Mouse (Mus musculus): Measurements from ENCODE around the gene Pde4d. TPM values are rescaled to one million over a fixed set of nuclear protein-coding genes. Genes with fewer than 3 reads are reported as not detected.
"Not testable (repeated sequence)": the region's sequence is repeated elsewhere in the genome, so short reads cannot be mapped to it uniquely, and the experiment has no call there.

Gene Pde4d
- polyA plus RNA-seq, 1 experiment from 2014 or later: 19.0 TPM

DNA sequence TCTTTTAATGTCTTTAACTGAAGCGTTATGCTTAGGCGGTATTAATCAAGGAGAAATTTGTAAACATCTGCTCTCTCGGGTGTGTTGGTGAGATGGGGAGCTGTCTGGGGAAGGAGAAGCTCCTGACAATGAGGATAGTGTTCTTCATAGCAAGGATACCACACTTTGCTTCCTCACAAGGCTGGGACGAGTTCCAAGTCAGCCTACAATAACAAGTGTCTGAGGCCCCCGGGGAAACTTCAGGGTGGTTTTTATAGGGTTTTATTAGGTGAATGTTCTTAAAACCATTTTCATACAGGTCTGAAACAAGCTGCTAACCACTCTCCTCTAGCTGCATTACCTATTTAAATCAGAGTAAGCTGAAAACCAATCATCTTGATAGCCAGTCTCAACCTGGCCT is 1433.9 kb downstream of the Pde4d start:
- ATAC-seq (replicated peaks; ENCODE audit: low FRiP score) (no peak), DNase-seq (ENCODE audit: low spot score) (no peak)
- Histone ChIP-seq H3K9ac (ENCODE audit: low read depth, low read length) (no peak overlapping the region), H3K4me1 (replicated peaks; ENCODE audit: control insufficient read depth, insufficient read depth, low read length) (no peaks in the 10 kb centered on the region), H3K4me2 (no peak overlapping the region), H3K4me3 (ENCODE audit: low read depth, low read length) (no peak overlapping the region), H3K9me3 (ENCODE audit: control insufficient read depth, low read length) (no peaks in the 10 kb centered on the region), H3K36me3 (ENCODE audit: control insufficient read depth, insufficient read depth, low read length) (no peaks in the 10 kb centered on the region), H3K27me3 (replicated peaks; ENCODE audit: control insufficient read depth, insufficient read depth, low read length) (no peaks in the 10 kb centered on the region), H3K27ac (ENCODE audit: low read depth, low read length) (no peak overlapping the region)
- WGBS: 81% methylated on average over 5 of the region's 5 CpGs

DNA sequence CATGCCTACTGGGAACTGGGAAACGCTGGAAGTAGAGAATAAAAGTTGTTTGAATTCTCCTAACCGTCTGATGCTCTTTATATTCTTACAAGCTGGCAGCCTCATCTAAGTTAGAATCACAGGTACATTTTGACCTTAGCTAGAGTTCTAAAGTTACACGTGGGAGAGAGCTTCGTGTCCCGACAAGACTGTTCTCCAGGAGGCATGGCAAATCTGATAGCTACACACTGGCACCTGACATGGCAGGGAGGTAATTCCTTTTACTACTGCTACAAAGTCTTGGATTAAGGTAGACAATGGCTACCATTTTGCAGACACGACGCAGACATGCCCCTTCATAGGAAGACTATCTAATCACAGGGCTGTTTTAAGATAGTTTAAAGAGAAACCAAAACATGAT is 1435.1 kb downstream of the Pde4d start:
- WGBS: 88% methylated on average over 7 of the region's 7 CpGs
- no peak overlapping the region for H3K9ac ChIP-seq (ENCODE audit: low read depth, low read length)
- no peak overlapping the region for H3K4me3 ChIP-seq (ENCODE audit: low read depth, low read length)
- H3K27me3 ChIP-seq (replicated peaks; ENCODE audit: control insufficient read depth, insufficient read depth, low read length): no peaks in the 10 kb centered on the region
- no peaks in the 10 kb centered on the region for H3K36me3 ChIP-seq (ENCODE audit: control insufficient read depth, insufficient read depth, low read length)
- DNase-seq (ENCODE audit: low spot score): no peak
- H3K4me2 ChIP-seq: no peak overlapping the region
- H3K9me3 ChIP-seq (ENCODE audit: control insufficient read depth, low read length): no peaks in the 10 kb centered on the region
- H3K27ac ChIP-seq (ENCODE audit: low read depth, low read length): no peak overlapping the region
- H3K4me1 ChIP-seq (replicated peaks; ENCODE audit: control insufficient read depth, insufficient read depth, low read length): no peaks in the 10 kb centered on the region
- ATAC-seq (replicated peaks; ENCODE audit: low FRiP score): no peak

DNA sequence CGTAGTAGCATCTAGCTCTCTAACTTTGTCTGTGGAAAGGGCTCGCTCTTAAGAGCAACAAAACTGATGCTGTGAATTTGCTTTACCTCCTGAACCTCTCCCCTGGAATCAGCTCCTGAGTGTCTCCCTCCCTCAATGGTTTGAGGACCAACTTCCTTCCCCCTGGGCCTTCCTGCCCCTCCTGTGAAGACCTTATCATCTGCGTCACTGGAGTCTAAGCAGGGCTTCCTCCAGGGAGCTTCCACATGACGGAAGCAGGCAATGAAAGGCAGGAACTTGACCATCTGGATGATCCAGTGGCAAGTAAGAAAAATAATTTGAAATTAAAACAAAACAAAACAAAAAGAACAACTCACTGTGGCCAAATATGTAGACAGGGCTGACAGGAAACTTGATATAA is 1438.5 kb downstream of the Pde4d start:
- Histone ChIP-seq H3K9me3 (ENCODE audit: control insufficient read depth, low read length) (no peaks in the 10 kb centered on the region), H3K9ac (ENCODE audit: low read depth, low read length) (no peak overlapping the region), H3K27me3 (replicated peaks; ENCODE audit: control insufficient read depth, insufficient read depth, low read length) (no peaks in the 10 kb centered on the region), H3K4me1 (replicated peaks; ENCODE audit: control insufficient read depth, insufficient read depth, low read length) (0 out of 2 replicates have a peak, but pooled peaks cover 4% of the 10 kb centered on the region), H3K4me3 (ENCODE audit: low read depth, low read length) (no peak overlapping the region), H3K36me3 (ENCODE audit: control insufficient read depth, insufficient read depth, low read length) (no peaks in the 10 kb centered on the region), H3K4me2 (no peak overlapping the region), H3K27ac (ENCODE audit: low read depth, low read length) (no peak overlapping the region)
- DNase-seq (ENCODE audit: low spot score) (no peak), ATAC-seq (replicated peaks; ENCODE audit: low FRiP score) (no peak)
- WGBS: 69% methylated on average over 4 of the region's 4 CpGs

DNA sequence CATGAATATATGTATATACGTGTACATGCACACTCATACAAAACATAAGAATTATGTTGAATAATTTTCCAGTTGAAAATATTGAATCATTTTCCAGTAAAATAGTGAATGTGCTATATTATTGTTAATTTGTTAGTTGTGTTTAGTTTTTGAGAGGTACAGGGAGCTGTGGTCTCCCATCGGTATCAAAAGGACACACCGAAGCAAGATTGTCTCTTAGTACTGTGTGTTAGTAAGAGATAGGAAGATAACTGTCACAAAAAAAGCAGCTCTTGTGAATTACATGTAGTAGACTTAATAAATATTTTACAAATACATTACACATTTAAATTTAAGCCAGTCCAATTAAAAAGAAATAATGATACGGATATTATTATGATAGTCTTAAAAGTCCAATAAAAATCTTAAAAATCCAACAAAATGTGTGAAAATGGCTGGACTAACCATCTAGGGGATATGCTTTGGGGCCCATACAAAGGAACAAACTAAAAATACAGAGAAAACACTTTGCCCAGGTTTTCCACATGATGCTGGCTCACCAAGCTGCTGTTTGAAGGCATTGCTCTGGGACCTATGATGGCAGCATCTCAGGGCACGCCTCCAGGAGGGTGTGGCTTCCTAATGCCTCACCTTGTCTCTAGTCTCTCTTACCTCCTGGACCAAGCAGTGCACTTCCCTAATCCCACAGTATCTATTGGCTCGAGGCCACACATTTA is 1441.6 kb downstream of the Pde4d start:
- Histone ChIP-seq H3K4me2 (no peak overlapping the region), H3K27ac (ENCODE audit: low read depth, low read length) (no peak overlapping the region), H3K36me3 (ENCODE audit: control insufficient read depth, insufficient read depth, low read length) (no peaks in the 10 kb centered on the region), H3K4me3 (ENCODE audit: low read depth, low read length) (no peak overlapping the region), H3K4me1 (replicated peaks; ENCODE audit: control insufficient read depth, insufficient read depth, low read length) (0 out of 2 replicates have a peak, but pooled peaks cover 4% of the 10 kb centered on the region), H3K9me3 (ENCODE audit: control insufficient read depth, low read length) (no peaks in the 10 kb centered on the region), H3K9ac (ENCODE audit: low read depth, low read length) (no peak overlapping the region), H3K27me3 (replicated peaks; ENCODE audit: control insufficient read depth, insufficient read depth, low read length) (no peaks in the 10 kb centered on the region)
- ATAC-seq (replicated peaks; ENCODE audit: low FRiP score) (peak; percentile 75), DNase-seq (ENCODE audit: low spot score) (no peak)
- WGBS: 67% methylated on average over 6 of the region's 6 CpGs

DNA sequence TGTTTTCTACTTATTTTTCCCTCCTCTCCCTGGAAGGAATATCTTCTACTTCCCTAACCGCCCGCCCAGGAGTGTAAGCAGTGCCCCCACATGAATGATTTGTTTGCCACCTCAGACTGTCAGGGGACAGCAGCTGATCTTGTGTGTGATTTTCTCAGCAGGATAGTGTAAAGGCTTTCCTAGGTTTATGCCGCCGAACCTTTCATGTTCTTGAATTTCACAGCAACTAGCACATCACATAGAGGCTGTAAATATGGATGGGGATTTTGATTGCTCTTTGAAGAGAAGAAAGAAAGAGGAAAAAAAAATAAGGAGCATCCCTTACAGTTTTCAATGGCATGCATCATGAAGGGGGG is 1442.1 kb downstream of the Pde4d start:
- no peak for DNase-seq (ENCODE audit: low spot score)
- Histone ChIP-seq H3K4me2 (no peak overlapping the region), H3K27me3 (replicated peaks; ENCODE audit: control insufficient read depth, insufficient read depth, low read length) (no peaks in the 10 kb centered on the region), H3K9me3 (ENCODE audit: control insufficient read depth, low read length) (no peaks in the 10 kb centered on the region), H3K9ac (ENCODE audit: low read depth, low read length) (no peak overlapping the region), H3K4me1 (replicated peaks; ENCODE audit: control insufficient read depth, insufficient read depth, low read length) (0 out of 2 replicates have a peak, but pooled peaks cover 4% of the 10 kb centered on the region), H3K4me3 (ENCODE audit: low read depth, low read length) (no peak overlapping the region), H3K36me3 (ENCODE audit: control insufficient read depth, insufficient read depth, low read length) (no peaks in the 10 kb centered on the region), H3K27ac (ENCODE audit: low read depth, low read length) (no peak overlapping the region)
- no peak for ATAC-seq (replicated peaks; ENCODE audit: low FRiP score)
- WGBS: 72% methylated on average over 4 of the region's 4 CpGs

DNA sequence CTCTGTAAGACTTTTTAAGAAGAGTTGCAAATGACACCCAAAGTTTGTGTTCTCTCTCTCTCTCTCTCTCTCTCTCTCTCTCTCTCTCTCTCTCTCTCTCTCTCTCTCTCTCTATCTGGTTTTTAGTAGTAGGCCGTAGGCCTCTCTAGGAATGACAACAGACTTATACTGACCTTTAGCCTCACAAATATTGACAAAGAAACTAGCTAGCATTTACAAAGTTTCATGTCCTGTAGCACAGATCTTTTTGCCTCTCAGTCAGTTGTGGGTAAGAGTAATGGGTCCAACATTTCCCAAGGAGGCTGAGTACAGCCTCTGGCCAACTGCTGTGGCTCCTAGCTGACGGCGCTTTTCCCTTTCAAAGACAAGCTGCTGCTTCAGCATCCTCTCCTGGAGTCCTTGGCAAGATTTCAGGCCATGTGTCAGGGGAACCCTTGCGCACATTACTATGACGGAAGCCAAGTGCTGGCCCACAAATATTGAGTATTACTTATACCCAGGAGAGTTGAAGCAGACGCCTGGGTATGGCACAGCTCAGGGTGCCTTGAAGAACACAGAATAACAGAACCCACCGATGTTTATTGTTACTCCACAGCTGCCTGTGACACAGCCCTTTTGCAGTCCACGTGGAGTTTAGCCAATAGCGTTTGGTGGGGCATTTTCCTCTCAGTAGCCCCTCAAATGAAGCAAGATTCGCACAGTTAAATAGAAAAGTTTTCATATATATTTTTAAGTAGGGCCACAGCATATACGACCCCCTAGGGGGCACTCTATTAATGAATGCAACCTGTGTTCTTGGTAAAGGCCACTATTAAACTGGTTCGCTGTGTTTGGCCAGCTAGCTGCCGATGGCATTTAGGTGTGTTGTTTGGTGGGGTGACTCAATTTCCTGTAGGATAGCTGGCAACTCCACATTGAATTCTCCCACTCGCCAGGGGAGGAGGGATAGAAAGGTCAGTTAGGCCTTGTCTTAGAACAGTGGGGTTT is 1450.0 kb downstream of the Pde4d start:
- no peak overlapping the region for H3K4me3 ChIP-seq (ENCODE audit: low read depth, low read length)
- no peak for DNase-seq (ENCODE audit: low spot score)
- no peak overlapping the region for H3K27ac ChIP-seq (ENCODE audit: low read depth, low read length)

DNA sequence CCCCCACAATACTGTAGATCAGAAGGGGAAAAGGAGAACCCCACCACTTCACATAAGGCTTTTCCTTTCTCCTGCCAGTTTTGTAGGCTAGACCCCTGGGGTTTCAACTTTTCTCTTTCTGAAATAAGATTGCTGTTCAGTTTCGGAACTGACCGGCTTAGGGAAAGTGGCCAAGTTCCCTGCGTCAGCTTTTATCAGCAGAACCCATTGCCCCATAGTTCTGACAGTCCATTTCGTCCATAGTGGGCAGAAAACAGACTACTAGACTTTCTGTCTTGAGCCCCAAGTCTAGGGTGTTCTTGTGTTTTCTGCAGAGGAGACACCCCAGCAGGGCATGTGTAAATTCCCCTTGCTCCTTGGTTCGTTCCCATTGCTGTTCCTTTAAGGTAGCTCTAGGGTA is 1452.1 kb downstream of the Pde4d start:
- H3K27me3 ChIP-seq (replicated peaks; ENCODE audit: control insufficient read depth, insufficient read depth, low read length): no peaks in the 10 kb centered on the region
- H3K4me1 ChIP-seq (replicated peaks; ENCODE audit: control insufficient read depth, insufficient read depth, low read length): peaks cover 14% of the 10 kb centered on the region; the same call in 1 of the 2 replicates
- H3K9ac ChIP-seq (ENCODE audit: low read depth, low read length): no peak overlapping the region
- DNase-seq (ENCODE audit: low spot score) (no peak), ATAC-seq (replicated peaks; ENCODE audit: low FRiP score) (no peak)
- peak overlapping the region; percentile 75; the same call in 1 of the 2 replicates for H3K4me3 ChIP-seq (ENCODE audit: low read depth, low read length)
- WGBS: 69% methylated on average over 5 of the region's 5 CpGs
- no peaks in the 10 kb centered on the region for H3K36me3 ChIP-seq (ENCODE audit: control insufficient read depth, insufficient read depth, low read length)
- no peak overlapping the region for H3K27ac ChIP-seq (ENCODE audit: low read depth, low read length)
- H3K9me3 ChIP-seq (ENCODE audit: control insufficient read depth, low read length): no peaks in the 10 kb centered on the region
- H3K4me2 ChIP-seq: peak overlapping the region; percentile 94

More for the DNA sequence above, 1450.0 kb downstream of the Pde4d start:
- no peaks in the 10 kb centered on the region for H3K36me3 ChIP-seq (ENCODE audit: control insufficient read depth, insufficient read depth, low read length)
- 81% methylated on average over 14 of the region's 14 CpGs for WGBS
- no peaks in the 10 kb centered on the region for H3K9me3 ChIP-seq (ENCODE audit: control insufficient read depth, low read length)
- no peak overlapping the region for H3K4me2 ChIP-seq
- peaks cover 14% of the 10 kb centered on the region; the same call in 1 of the 2 replicates for H3K4me1 ChIP-seq (replicated peaks; ENCODE audit: control insufficient read depth, insufficient read depth, low read length)
- ATAC-seq (replicated peaks; ENCODE audit: low FRiP score): no peak
- no peaks in the 10 kb centered on the region for H3K27me3 ChIP-seq (replicated peaks; ENCODE audit: control insufficient read depth, insufficient read depth, low read length)
- no peak overlapping the region for H3K9ac ChIP-seq (ENCODE audit: low read depth, low read length)

DNA sequence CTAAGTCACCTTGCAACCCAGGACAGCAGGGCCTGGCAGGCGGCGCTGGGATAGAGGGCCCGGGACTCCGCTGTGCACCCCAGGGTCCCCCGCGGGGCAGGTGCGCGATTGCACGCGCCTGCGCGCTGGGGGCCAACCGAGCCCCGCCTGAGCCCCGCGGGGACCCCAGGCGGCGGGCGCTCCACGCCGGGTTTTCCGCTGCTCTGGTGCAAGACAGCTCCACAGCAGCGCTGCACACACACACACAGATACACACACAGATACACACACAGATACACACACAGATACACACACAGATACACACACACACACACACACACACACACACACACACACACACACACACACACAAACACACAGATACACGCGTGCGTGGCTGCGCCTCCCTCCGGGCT is 1452.7 kb downstream of the Pde4d start:
- peak overlapping the region; percentile 94 for H3K4me2 ChIP-seq
- under 1% methylated on average over 28 of the region's 28 CpGs for WGBS
- H3K36me3 ChIP-seq (ENCODE audit: control insufficient read depth, insufficient read depth, low read length); H3K27ac ChIP-seq (ENCODE audit: low read depth, low read length); H3K9me3 ChIP-seq (ENCODE audit: control insufficient read depth, low read length); H3K27me3 ChIP-seq (replicated peaks; ENCODE audit: control insufficient read depth, insufficient read depth, low read length): not testable (repeated sequence)
- ATAC-seq (replicated peaks; ENCODE audit: low FRiP score) (peak; percentile 63), DNase-seq (ENCODE audit: low spot score) (peak; percentile 50)
- peaks cover 20% of the 10 kb centered on the region for H3K4me1 ChIP-seq (replicated peaks; ENCODE audit: control insufficient read depth, insufficient read depth, low read length)
- peak overlapping the region; percentile 62 for H3K9ac ChIP-seq (ENCODE audit: low read depth, low read length)
- peak overlapping the region; percentile 75 for H3K4me3 ChIP-seq (ENCODE audit: low read depth, low read length)
